Mouse (Mus musculus): ENCODE data around the gene Mfge8.

Gene Mfge8

DNA sequence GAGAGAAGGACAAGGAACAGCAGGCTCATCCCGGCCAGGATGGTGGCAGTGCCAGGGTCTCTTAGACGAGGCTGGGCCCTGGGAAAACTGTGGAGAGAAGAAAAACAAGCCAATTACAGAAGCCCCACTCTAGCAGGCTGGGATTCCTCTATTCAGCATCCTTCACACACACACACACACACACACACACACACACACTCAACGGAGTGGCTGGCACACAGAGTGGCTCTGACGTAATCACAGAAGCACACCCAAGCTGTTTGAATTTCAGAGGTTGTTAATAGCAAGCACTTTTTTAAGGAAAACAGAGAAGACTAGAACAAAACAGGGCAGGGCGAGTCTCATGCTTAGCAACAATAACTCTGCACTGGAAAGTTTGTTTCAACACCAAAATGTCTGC lies 25.4 kb downstream of the Mfge8 start:
- no peak for DNase-seq

DNA sequence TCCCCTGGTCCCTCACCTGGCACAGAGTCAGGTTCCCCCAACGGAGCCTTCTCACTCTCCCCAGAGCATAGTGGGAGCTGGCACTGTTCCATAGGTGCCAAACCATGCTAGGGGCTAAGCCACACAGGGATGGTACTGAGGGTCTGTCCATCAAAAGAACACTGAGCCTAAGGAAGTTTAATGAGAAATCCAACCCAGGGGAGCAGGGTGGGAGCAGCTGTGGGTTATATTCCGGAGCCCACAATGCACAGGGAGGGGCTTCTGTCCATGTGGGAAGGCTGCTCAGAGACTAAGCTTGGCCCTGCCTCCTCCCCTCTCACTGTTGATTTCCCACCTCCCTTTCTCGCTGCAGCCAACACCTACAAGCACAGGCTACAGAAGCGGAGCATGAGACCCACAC lies 35.0 kb downstream of the Mfge8 start:
- no peak for DNase-seq

DNA sequence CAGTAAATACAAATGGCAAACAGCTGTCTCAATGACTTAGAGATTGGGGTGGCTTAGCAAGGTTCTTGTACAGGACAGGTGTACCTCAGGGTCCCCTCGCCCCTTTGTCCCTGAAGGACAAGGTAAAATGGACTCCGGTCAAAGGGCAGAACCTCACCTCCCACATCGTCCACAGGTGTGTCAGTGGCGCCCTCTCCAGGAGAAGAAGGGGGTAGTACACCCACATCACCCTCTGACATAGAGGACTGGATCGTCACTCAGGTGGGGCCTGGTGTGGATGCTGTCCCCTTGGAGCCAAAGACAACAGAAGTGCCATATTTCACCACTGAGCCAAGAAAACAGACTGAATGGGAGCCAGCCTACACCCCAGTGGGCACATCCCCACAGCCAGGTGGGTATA lies 52.4 kb downstream of the Mfge8 start:
- DNase-seq, result no peak

DNA sequence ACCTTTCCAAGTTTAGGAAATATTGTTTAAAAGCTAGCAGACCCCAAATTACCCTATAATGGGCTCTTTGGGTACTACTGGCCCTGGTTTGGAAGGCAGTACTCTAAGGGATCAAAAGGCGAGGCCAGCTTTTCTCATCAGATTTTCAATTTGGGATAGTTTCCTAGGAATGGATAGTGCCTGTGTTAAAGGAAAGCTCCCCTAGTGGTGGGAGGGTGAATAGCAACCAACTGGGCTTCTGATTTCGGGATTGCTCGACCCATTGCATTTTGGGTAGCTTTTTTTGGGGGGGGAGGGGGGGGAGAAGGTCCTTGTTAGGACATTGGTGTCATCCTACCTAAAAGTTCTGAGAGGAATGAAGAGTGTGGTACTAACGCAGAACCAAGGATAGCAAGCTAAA lies 59.7 kb downstream of the Mfge8 start:
- peak in 1 of 2 experiments; percentile 15 for DNase-seq

Data from kidney, adult 8-10 months (tissue).